Mouse (Mus musculus) liver, adult 10 weeks (tissue): ENCODE results near the gene Gm12355. TPM values are rescaled to one million over a fixed set of nuclear protein-coding genes. Genes with fewer than 3 reads are reported as not detected.

Source experiments
- polyA plus RNA-seq: library from polyadenylated mRNA; stranded (reverse); fragments of 350-450 nt; fragmentation: Illumina TruSeq; extraction: RNeasy Lipid Tissue Mini Kit (QIAGEN cat#74804); gene quantifications from one replicate; pipeline ENCODE4 v1.2.3, GENCODE M21; 2014; ENCODE audit warnings: low read depth, low replicate concordance

The Gm12355 gene
- polyA plus RNA-seq, result not detected

GRCm38 (mm10) chr11:98625611-98626410 lies at the start of gene Gm12355, which contains the start of gene Gsdma3:
TSS of gene Gm12355 (minus strand) at chr11:98625661.
TSS of gene Gsdma3 (plus strand) at chr11:98626360.

GRCm38 (mm10) chr11:98664091-98664490 lies 38.6 kb upstream of the Gm12355 start, which contains the start of gene Gsdma:
TSS of gene Gsdma (plus strand) at chr11:98664351.

GRCm38 (mm10) chr11:98646459-98646858 lies 21.0 kb upstream of the Gm12355 start, which contains the start of gene Gsdma2:
TSS of gene Gsdma2 (plus strand) at chr11:98646759.

DNA sequence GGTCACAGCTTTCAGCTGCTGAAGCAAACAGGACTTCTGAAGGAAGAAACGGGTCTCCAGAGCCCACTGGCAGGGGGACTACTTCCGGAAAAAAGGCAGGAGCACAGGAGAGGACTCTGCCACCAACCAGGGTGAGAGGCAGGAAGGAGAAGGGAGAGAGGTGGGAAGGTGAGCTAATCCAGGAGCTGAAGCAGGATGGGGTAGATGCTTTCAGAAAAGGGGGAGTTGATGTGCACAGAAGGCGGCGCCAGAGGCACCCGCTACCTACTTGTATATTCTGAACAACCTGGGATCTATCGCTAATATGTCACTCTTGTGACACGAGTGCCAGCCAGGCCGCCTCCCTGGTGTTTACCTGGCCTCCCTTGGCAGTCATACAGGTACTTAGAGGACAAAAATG lies 27.5 kb downstream of the Gm12355 start, which contains the start of gene Lrrc3c:
Lrrc3c (plus strand) TSS at position 301 of the 400 bp plus-strand sequence.

DNA sequence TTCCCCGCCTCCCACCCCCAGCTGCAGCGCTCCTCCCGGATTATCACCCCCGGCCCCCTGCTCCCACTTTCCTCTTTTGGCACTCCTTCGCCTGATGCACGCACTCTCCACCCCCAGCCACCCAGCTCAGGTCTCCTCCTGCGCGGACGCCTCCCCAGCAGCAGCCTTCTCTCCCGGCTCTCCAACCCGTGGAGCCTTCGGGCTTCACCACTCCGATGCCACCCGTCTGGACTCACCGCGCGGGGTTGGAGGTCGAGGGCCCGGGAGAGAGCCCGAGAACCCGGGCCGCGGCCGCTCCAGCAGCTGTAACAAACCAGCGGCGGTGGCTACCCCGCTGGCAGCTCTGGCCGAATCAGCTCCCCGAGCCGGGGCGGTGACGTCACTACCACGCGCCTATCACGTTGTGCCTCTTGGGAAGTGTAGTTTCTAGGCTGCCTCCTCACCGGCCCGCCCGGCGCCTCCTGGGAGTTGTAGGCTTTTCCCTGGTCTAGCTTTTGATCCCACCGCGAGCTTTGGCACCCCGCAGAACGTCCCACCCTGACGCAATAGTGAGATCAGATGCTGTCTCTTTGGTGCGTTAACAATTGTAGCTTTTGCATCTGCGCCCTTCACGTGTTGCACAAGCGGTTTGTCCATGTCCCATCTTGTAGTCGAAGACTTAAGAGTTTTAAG lies 38.4 kb downstream of the Gm12355 start, which contains the start of gene Ormdl3:
Ormdl3 (minus strand) TSS at position 477 of the 672 bp plus-strand sequence.

Other genes starting within 250 kb of the Gm12355 start
- not detected for gene Tcap, start 241.8 kb downstream of the Gm12355 start, polyA plus RNA-seq
- gene Pnmt, start 239.2 kb downstream of the Gm12355 start, polyA plus RNA-seq, result not detected
- gene Pgap3, start 225.2 kb downstream of the Gm12355 start, polyA plus RNA-seq, result not detected
- not detected for gene Erbb2, start 213.2 kb downstream of the Gm12355 start, polyA plus RNA-seq
- 63.1 TPM for gene Mien1, start 186.7 kb downstream of the Gm12355 start, polyA plus RNA-seq
- gene Grb7, start 179.3 kb downstream of the Gm12355 start, polyA plus RNA-seq, result 10.1 TPM
- gene Ikzf3, start 79.6 kb downstream of the Gm12355 start, polyA plus RNA-seq, result 0.37 TPM
- 0.32 TPM for gene Zpbp2, start 74.6 kb downstream of the Gm12355 start, polyA plus RNA-seq
- gene Ormdl3, start 38.3 kb downstream of the Gm12355 start, polyA plus RNA-seq, result 17.5 TPM
- gene Lrrc3c, start 27.4 kb downstream of the Gm12355 start, polyA plus RNA-seq, result not detected
- not detected for gene Gsdma3, start 699 bp upstream of the Gm12355 start, polyA plus RNA-seq
- gene Gsdma2, start 21.1 kb upstream of the Gm12355 start, polyA plus RNA-seq, result not detected
- gene Gsdma, start 38.7 kb upstream of the Gm12355 start, polyA plus RNA-seq, result not detected
- 16.6 TPM for gene Psmd3, start 56.9 kb upstream of the Gm12355 start, polyA plus RNA-seq
- not detected for gene Csf3, start 75.6 kb upstream of the Gm12355 start, polyA plus RNA-seq
- gene Med24, start 103.8 kb upstream of the Gm12355 start, polyA plus RNA-seq, result 2.0 TPM
- 1.7 TPM for gene Thra, start 115.0 kb upstream of the Gm12355 start, polyA plus RNA-seq
- 8.0 TPM for gene Nr1d1, start 149.7 kb upstream of the Gm12355 start, polyA plus RNA-seq
- gene Msl1, start 169.9 kb upstream of the Gm12355 start, polyA plus RNA-seq, result 35.5 TPM
- gene Casc3, start 179.2 kb upstream of the Gm12355 start, polyA plus RNA-seq, result 8.3 TPM
- gene Rapgefl1, start 211.1 kb upstream of the Gm12355 start, polyA plus RNA-seq, result not detected
- gene Wipf2, start 238.0 kb upstream of the Gm12355 start, polyA plus RNA-seq, result 4.0 TPM